Mouse (Mus musculus): ENCODE data around the gene Ntn4. TPM values are rescaled to one million over a fixed set of nuclear protein-coding genes. Genes with fewer than 3 reads are reported as not detected.

Gene Ntn4
- total and polyA plus RNA-seq, 3 experiments, result not detected

- TF ChIP-seq GABPA (IDR thresholded peaks at IDR 0.05; ENCODE audit: insufficient replicate concordance, low read depth, low read length) (no peak), MXI1 (IDR thresholded peaks at IDR 0.05; ENCODE audit: low read depth, low read length) (no peak), CHD1 (IDR thresholded peaks at IDR 0.05; ENCODE audit: low read depth, low read length) (no peak)
- no peak overlapping the region for H3K9ac ChIP-seq (ENCODE audit: insufficient read depth, low read depth)
- H3K4me3 ChIP-seq (replicated peaks in 1 of 3; ENCODE audit: low read depth in 2 of 3, low read length in 2 of 3, poor library complexity in 1 of 3), result no peak overlapping the region
- dilution Hi-C loops (cut with MboI; ENCODE audit: extremely low pct_ligation_motif_present, extremely low pct_unique_long_range_greater_than_20kb, low sequenced_read_pairs) (no loop called here), in situ Hi-C loops (cut with MboI; ENCODE audit: low pct_ligation_motif_present, low pct_unique_long_range_greater_than_20kb, low sequenced_read_pairs) (no loop called here)
- peaks cover 4 to 6% of the 10 kb centered on the region in 2 experiments; a peak in 3 of 4 replicates for H3K4me1 ChIP-seq (ENCODE audit: control insufficient read depth in 1 of 2, insufficient read depth in 2 of 2)
- no peak overlapping the region for H3K27ac ChIP-seq (ENCODE audit: insufficient read depth, low read depth)
- no peaks in the 10 kb centered on the region for H3K27me3 ChIP-seq (replicated peaks)
- H3K9me3 ChIP-seq (replicated peaks; ENCODE audit: low read length), result no peaks in the 10 kb centered on the region
- no peaks in the 10 kb centered on the region for H3K36me3 ChIP-seq (replicated peaks in 1 of 2; ENCODE audit: control insufficient read depth in 1 of 2, insufficient read depth in 1 of 2, low read length in 1 of 2)
- DNase-seq (ENCODE audit: extremely low read depth), result no peak
- no peaks in the 10 kb centered on the region for H3K79me2 ChIP-seq (replicated peaks; ENCODE audit: control insufficient read depth, extremely low read depth, insufficient read depth, poor library complexity, severe bottlenecking)
- H3K4me2 ChIP-seq (ENCODE audit: insufficient read depth, low read depth, poor library complexity, severe bottlenecking), result peak overlapping the region; percentile 19; the same call in 1 of the 2 replicates
Observed at GRCm38 (mm10) chr10:93700589-93701363, 60.3 kb downstream of the Ntn4 start.

- no peak overlapping the region for H3K4me2 ChIP-seq (ENCODE audit: insufficient read depth, low read depth, poor library complexity, severe bottlenecking)
- H3K27me3 ChIP-seq (replicated peaks), result no peaks in the 10 kb centered on the region
- no peaks in the 10 kb centered on the region for H3K9me3 ChIP-seq (replicated peaks; ENCODE audit: low read length)
- in situ Hi-C loops (cut with MboI; ENCODE audit: low pct_ligation_motif_present, low pct_unique_long_range_greater_than_20kb, low sequenced_read_pairs), result no loop called here
- TF ChIP-seq EP300 (IDR thresholded peaks at IDR 0.05; ENCODE audit: low read length) (no peak), ZKSCAN1 (IDR thresholded peaks at IDR 0.05; ENCODE audit: borderline replicate concordance, low read depth, low read length) (no peak), POLR2A (IDR thresholded peaks at IDR 0.05; ENCODE audit: low read depth, low read length) (no peak)
- H3K4me3 ChIP-seq (replicated peaks in 1 of 3; ENCODE audit: low read depth in 2 of 3, low read length in 2 of 3, poor library complexity in 1 of 3), result no peak overlapping the region
- dilution Hi-C loops (cut with MboI; ENCODE audit: extremely low pct_ligation_motif_present, extremely low pct_unique_long_range_greater_than_20kb, low sequenced_read_pairs), result no loop called here
- H3K9ac ChIP-seq (ENCODE audit: insufficient read depth, low read depth), result no peak overlapping the region
- H3K27ac ChIP-seq (ENCODE audit: insufficient read depth, low read depth), result no peak overlapping the region
- peaks cover under 1 to 2% of the 10 kb centered on the region in 2 experiments; a peak in 3 of 4 replicates for H3K4me1 ChIP-seq (ENCODE audit: control insufficient read depth in 1 of 2, insufficient read depth in 2 of 2)
- no peaks in the 10 kb centered on the region for H3K79me2 ChIP-seq (replicated peaks; ENCODE audit: control insufficient read depth, extremely low read depth, insufficient read depth, poor library complexity, severe bottlenecking)
- DNase-seq (ENCODE audit: extremely low read depth), result no peak
- no peaks in the 10 kb centered on the region for H3K36me3 ChIP-seq (replicated peaks in 1 of 2; ENCODE audit: control insufficient read depth in 1 of 2, insufficient read depth in 1 of 2, low read length in 1 of 2)
Observed at GRCm38 (mm10) chr10:93703946-93704345, 63.5 kb downstream of the Ntn4 start.

GRCm38 (mm10) chr10:93707149-93708075, 66.9 kb downstream of the Ntn4 start:
- in situ Hi-C loops (cut with MboI; ENCODE audit: low pct_ligation_motif_present, low pct_unique_long_range_greater_than_20kb, low sequenced_read_pairs) (no loop called here), dilution Hi-C loops (cut with MboI; ENCODE audit: extremely low pct_ligation_motif_present, extremely low pct_unique_long_range_greater_than_20kb, low sequenced_read_pairs) (no loop called here)
- DNase-seq (ENCODE audit: extremely low read depth), result no peak
- TF ChIP-seq CHD1 (IDR thresholded peaks at IDR 0.05; ENCODE audit: low read depth, low read length), result no peak
- no peak for TF ChIP-seq MEF2A (IDR thresholded peaks at IDR 0.05; ENCODE audit: borderline replicate concordance, low read depth, low read length)
- TF ChIP-seq USF2 (conservative IDR thresholded peaks at IDR 0.05; ENCODE audit: low read depth, low read length), result no peak
- no peak for TF ChIP-seq BHLHE40 (IDR thresholded peaks at IDR 0.05; ENCODE audit: low read depth, low read length)
- no peak for TF ChIP-seq ZMIZ1 (IDR thresholded peaks at IDR 0.05; ENCODE audit: low read depth, low read length)
- TF ChIP-seq PAX5 (IDR thresholded peaks at IDR 0.05; ENCODE audit: low read length), result no peak
- no peak for TF ChIP-seq EP300 (IDR thresholded peaks at IDR 0.05; ENCODE audit: low read length)
- H3K4me3 ChIP-seq (replicated peaks in 1 of 3; ENCODE audit: low read depth in 2 of 3, low read length in 2 of 3, poor library complexity in 1 of 3), result no peak overlapping the region
- no peaks in the 10 kb centered on the region for H3K4me1 ChIP-seq (ENCODE audit: control insufficient read depth in 1 of 2, insufficient read depth in 2 of 2)
- no peak overlapping the region for H3K9ac ChIP-seq (ENCODE audit: insufficient read depth, low read depth)
- no peaks in the 10 kb centered on the region for H3K79me2 ChIP-seq (replicated peaks; ENCODE audit: control insufficient read depth, extremely low read depth, insufficient read depth, poor library complexity, severe bottlenecking)
- H3K27me3 ChIP-seq (replicated peaks), result no peaks in the 10 kb centered on the region
- H3K36me3 ChIP-seq (replicated peaks in 1 of 2; ENCODE audit: control insufficient read depth in 1 of 2, insufficient read depth in 1 of 2, low read length in 1 of 2), result no peaks in the 10 kb centered on the region
- H3K9me3 ChIP-seq (replicated peaks; ENCODE audit: low read length), result no peaks in the 10 kb centered on the region
- H3K27ac ChIP-seq (ENCODE audit: insufficient read depth, low read depth), result no peak overlapping the region
- no peak overlapping the region for H3K4me2 ChIP-seq (ENCODE audit: insufficient read depth, low read depth, poor library complexity, severe bottlenecking)

All from CH12.LX (cell line).